Mouse (Mus musculus) liver, embryonic 15.5 days (tissue): ENCODE data around the gene Iqsec2. TPM values are rescaled to one million over a fixed set of nuclear protein-coding genes. Genes with fewer than 3 reads are reported as not detected.

Experiments used
- ATAC-seq: fragments of 200-750 bp; cut with Nextera tagmentation; 2 replicates; pipeline ENCODE4 v1.8.0; 2017; ENCODE audit warnings: moderate number of reproducible peaks, mild to moderate bottlenecking, moderate library complexity; ENCODE audit not compliant: insufficient read depth
- H3K27ac ChIP-seq: fragments of 300-500 bp; sonication (generic); replicated peaks from 2 replicates; pipeline ENCODE4 v1.5.1; 2015; ENCODE audit warnings: mild to moderate bottlenecking, inconsistent platforms
- H3K27me3 ChIP-seq: fragments of 300-500 bp; sonication (generic); 2 replicates; pipeline ENCODE4 v1.6.1; 2015; ENCODE audit warnings: mild to moderate bottlenecking, inconsistent platforms
- H3K36me3 ChIP-seq: fragments of 300-500 bp; sonication (generic); replicated peaks from 2 replicates; pipeline ENCODE4 v1.6.1; 2015; ENCODE audit warnings: moderate library complexity, mild to moderate bottlenecking, inconsistent platforms
- H3K4me1 ChIP-seq: fragments of 300-500 bp; sonication (generic); replicated peaks from 2 replicates; pipeline ENCODE4 v1.6.1; 2015; ENCODE audit warnings: inconsistent platforms
- H3K4me2 ChIP-seq: fragments of 300-500 bp; sonication (generic); 2 replicates; pipeline ENCODE4 v1.6.1; 2015; ENCODE audit warnings: moderate library complexity, mild to moderate bottlenecking, inconsistent platforms
- H3K4me3 ChIP-seq: fragments of 300-500 bp; sonication (generic); replicated peaks from 2 replicates; pipeline ENCODE4 v1.5.1; 2015; ENCODE audit warnings: mild to moderate bottlenecking, inconsistent platforms
- H3K9ac ChIP-seq: fragments of 300-500 bp; sonication (generic); 2 replicates; pipeline ENCODE4 v1.6.1; 2015; ENCODE audit warnings: moderate library complexity, mild to moderate bottlenecking, inconsistent platforms
- H3K9me3 ChIP-seq: fragments of 300-500 bp; sonication (generic); replicated peaks from 2 replicates; pipeline ENCODE4 v1.6.1; 2016; ENCODE audit warnings: inconsistent platforms
- WGBS: fragments of 180-500 bp; shearing (Covaris S2); methylation state at CpG from one replicate; pipeline ENCODE4 v1.1.7; 2015; ENCODE audit warnings: mixed read lengths; ENCODE audit not compliant: insufficient replicate concordance; 5-methylcytosine and 5-hydroxymethylcytosine counted together
- polyA plus RNA-seq: library from polyadenylated mRNA; unstranded; fragments of >200 nt; fragmentation: Nextera tagmentation; extraction: Ambion mirVana; gene quantifications from 2 replicates; pipeline ENCODE4 v1.2.1, GENCODE M21; 2015

Iqsec2 gene
- polyA plus RNA-seq, 1 experiment from 2014 or later: 1.2 TPM

DNA sequence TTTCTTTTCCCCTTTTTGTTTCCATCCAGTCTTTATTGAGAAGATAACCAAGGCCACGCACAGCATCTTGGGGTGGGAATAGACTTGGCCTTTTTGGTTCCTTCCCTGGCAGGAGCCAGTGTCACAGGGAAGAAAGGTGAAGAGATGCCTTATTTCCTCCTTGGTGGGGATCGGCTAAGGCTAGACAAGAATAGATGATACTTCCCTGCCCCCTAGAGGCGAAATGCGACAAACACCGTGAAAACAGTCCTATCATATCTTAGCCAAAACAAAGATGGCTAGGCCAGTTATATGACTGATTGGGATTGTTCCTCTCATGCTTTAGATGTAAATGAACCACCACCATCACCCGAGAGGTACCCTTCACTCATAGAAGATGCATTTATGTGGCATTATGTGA, 7.6 kb downstream of the Iqsec2 start:
- H3K9me3 ChIP-seq: no peaks in the 10 kb centered on the region
- ATAC-seq: no peak
- no peak overlapping the region for H3K4me2 ChIP-seq
- no peak overlapping the region for H3K27ac ChIP-seq
- no peak overlapping the region for H3K9ac ChIP-seq
- H3K36me3 ChIP-seq: no peaks in the 10 kb centered on the region
- no peak overlapping the region for H3K4me3 ChIP-seq
- peaks cover 23% of the 10 kb centered on the region for H3K27me3 ChIP-seq
- no peaks in the 10 kb centered on the region for H3K4me1 ChIP-seq
- 8% methylated on average over 6 of the region's 6 CpGs for WGBS

DNA sequence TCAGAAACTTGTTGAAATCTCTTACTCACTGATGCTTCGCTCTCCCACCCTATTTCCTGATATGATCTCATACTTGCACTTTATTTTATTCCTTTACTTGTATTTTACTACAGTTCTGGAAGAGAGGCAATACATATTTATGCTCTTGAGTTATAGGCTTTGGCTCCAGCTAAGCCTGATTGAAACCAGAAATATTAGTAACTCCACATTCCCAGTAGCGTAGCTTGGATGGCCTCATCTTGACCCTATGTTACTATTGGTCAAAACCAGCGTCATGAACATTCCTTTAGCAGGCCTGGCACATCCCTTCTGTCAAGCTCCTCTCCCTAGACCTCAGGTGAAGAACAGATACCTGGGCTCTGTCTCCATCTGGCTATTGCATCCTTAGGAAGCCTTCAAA, 14.2 kb downstream of the Iqsec2 start:
- H3K4me2 ChIP-seq: no peak overlapping the region
- H3K9me3 ChIP-seq: no peaks in the 10 kb centered on the region
- ATAC-seq: no peak
- WGBS: 60% methylated on average over 3 of the region's 3 CpGs
- H3K27me3 ChIP-seq: peaks cover 17% of the 10 kb centered on the region; the same call in 1 of the 2 replicates
- H3K9ac ChIP-seq: no peak overlapping the region
- no peaks in the 10 kb centered on the region for H3K4me1 ChIP-seq
- no peak overlapping the region for H3K4me3 ChIP-seq
- H3K36me3 ChIP-seq: no peaks in the 10 kb centered on the region
- no peak overlapping the region for H3K27ac ChIP-seq

DNA sequence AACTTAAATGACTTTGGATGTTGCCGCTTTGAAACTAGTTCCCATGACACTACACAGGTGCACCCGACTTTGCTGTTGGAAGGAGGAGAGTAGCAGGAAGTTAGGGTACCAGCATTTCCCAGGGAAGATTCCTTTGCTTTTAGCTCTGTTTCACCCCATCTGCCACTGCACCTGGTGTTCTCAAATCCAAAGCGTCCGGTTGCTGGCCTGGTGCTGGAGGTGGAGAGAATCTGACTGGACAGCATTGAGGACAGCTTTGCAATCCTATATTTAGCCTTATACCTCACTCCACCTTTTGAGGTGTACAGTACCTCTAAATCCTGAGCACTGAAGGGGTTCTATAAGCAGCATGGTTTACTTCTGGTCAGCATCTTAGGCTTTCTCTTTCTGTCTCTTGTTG, 17.3 kb downstream of the Iqsec2 start:
- no peaks in the 10 kb centered on the region for H3K4me1 ChIP-seq
- 75% methylated on average over 4 of the region's 4 CpGs for WGBS

DNA sequence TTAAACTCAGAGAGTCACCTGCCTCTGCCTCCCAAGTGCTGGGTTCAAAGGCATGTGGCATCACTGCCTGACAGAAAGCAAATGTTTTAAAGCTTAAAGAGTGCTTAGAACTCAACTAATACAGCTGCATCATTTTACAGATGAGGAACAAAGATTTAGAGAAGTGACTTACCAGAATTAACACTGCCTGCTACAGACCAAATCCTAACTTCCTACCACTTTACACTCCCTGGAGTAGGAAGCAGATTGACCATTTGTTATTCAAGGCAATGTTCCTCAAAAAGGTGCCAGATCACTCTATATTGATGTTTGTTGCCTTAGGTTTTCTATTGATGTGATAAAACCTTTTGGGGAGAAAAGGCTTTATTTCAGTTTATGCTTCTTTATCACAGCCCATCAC, 20.0 kb downstream of the Iqsec2 start:
- H3K4me3 ChIP-seq: no peak overlapping the region
- no peaks in the 10 kb centered on the region for H3K4me1 ChIP-seq
- peaks cover 27% of the 10 kb centered on the region for H3K27me3 ChIP-seq
- no peak overlapping the region for H3K27ac ChIP-seq
- no peak overlapping the region for H3K4me2 ChIP-seq
- no peaks in the 10 kb centered on the region for H3K36me3 ChIP-seq
- ATAC-seq: no peak
- H3K9ac ChIP-seq: no peak overlapping the region
- no peaks in the 10 kb centered on the region for H3K9me3 ChIP-seq

More for the DNA sequence above, 17.3 kb downstream of the Iqsec2 start:
- no peak overlapping the region for H3K27ac ChIP-seq
- H3K36me3 ChIP-seq: no peaks in the 10 kb centered on the region
- no peak overlapping the region for H3K9ac ChIP-seq
- H3K4me2 ChIP-seq: no peak overlapping the region
- ATAC-seq: no peak
- H3K9me3 ChIP-seq: no peaks in the 10 kb centered on the region
- H3K4me3 ChIP-seq: no peak overlapping the region
- H3K27me3 ChIP-seq: peaks cover 19% of the 10 kb centered on the region; the same call in 1 of the 2 replicates

DNA sequence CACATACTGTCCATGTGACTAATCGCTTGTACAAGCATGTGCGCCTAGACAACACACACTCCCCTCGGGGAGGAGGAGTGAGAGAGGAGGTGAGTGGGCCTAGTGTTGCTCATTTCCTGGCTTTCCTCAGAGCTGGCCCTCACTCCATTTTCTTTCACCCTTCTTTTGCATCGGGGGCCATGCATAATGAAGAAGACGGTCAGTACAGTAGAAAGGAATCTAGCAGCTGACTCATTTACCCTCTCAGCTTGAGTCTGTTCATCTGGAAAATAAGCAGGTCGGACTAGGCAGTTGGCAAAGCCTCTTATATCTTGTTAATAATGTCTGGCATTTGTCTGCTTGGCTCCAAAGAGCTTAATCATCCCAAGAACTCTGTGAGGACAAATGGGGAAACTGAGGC, 22.1 kb downstream of the Iqsec2 start:
- H3K9me3 ChIP-seq: no peaks in the 10 kb centered on the region
- peaks cover 23% of the 10 kb centered on the region for H3K27me3 ChIP-seq
- no peak for ATAC-seq
- no peak overlapping the region for H3K4me3 ChIP-seq
- whole genome bisulfite sequencing: 61% methylated on average over 6 of the region's 6 CpGs
- H3K4me1 ChIP-seq: no peaks in the 10 kb centered on the region
- H3K4me2 ChIP-seq: no peak overlapping the region
- no peaks in the 10 kb centered on the region for H3K36me3 ChIP-seq
- no peak overlapping the region for H3K9ac ChIP-seq
- no peak overlapping the region for H3K27ac ChIP-seq

DNA sequence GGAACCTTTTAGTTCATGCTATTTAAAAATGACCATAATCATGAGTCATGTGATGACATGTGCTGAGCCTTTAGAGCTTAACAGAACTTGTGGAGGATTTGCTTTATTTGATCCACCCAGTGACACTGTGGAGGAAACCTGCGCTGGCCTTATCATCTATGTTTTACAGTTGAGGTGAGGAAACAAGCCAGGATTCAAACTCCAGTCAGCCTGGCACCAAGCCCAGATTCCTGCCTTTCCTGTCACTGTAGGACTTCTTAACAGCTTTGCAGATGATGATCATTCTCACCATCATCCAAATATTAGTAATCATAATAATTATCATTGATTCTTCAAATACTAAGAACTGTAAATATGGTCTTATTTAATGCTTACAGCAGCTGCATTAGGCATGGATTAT, 24.5 kb downstream of the Iqsec2 start:
- ATAC-seq: no peak

DNA sequence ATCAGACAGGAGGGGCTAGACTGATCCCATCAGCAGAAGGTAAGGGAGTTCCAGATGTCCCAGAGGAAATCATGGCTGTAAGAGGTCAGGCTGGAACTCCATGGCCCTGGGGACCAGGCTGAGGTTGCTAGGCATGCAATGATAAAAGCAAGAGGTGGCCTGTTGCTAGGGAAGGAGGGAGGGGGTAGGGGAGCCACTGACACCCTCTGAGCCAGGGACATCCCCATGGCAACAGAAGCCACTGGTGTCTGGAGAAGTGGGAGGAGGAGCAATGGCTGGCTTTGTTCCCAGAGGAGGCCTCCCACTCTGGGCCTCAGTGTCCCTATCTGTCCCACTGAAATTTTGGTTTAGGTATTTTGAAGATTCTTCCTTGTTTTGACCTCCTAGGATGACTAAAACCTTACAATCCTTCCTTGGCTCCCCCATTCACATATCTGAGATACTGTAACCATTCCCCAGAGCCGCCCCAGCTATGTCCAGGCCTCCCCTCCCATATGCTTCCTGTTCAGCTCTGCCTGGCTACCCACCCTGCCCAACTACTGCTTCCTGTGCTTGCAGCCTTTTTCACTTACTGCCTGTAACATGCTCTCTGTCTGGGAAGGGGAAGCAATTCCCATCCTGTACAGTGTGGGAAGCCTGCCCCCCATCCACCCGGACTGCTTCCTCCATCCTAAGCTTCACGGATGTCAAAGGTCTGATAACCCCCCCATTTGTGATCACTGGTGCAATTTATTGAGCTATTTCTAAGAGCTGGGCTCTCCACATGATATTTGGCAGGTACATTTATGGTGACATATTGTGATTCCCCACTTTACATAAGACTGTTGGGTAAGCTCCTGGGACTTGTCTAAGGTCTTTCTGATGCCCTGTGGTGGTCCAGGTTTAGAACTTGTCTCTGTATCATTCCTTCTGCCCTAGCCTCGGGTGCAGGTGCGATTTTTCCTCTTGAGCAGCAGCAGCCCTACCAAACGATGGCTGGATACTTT, 27.3 kb downstream of the Iqsec2 start:
- Histone ChIP-seq H3K4me3 (no peak overlapping the region), H3K27me3 (peaks cover 20% of the 10 kb centered on the region), H3K27ac (no peak overlapping the region), H3K36me3 (no peaks in the 10 kb centered on the region), H3K4me2 (no peak overlapping the region), H3K4me1 (no peaks in the 10 kb centered on the region), H3K9ac (no peak overlapping the region), H3K9me3 (no peaks in the 10 kb centered on the region)
- no peak for ATAC-seq
- WGBS: 35% methylated on average over 6 of the region's 6 CpGs

More for the DNA sequence above, 24.5 kb downstream of the Iqsec2 start:
- no peak overlapping the region for H3K27ac ChIP-seq
- no peaks in the 10 kb centered on the region for H3K9me3 ChIP-seq
- peaks cover 26% of the 10 kb centered on the region for H3K27me3 ChIP-seq
- H3K9ac ChIP-seq: no peak overlapping the region
- no peak overlapping the region for H3K4me3 ChIP-seq
- H3K4me2 ChIP-seq: no peak overlapping the region
- no peaks in the 10 kb centered on the region for H3K36me3 ChIP-seq
- H3K4me1 ChIP-seq: no peaks in the 10 kb centered on the region
- 50% methylated on average over 1 of the region's 1 CpGs for WGBS

DNA sequence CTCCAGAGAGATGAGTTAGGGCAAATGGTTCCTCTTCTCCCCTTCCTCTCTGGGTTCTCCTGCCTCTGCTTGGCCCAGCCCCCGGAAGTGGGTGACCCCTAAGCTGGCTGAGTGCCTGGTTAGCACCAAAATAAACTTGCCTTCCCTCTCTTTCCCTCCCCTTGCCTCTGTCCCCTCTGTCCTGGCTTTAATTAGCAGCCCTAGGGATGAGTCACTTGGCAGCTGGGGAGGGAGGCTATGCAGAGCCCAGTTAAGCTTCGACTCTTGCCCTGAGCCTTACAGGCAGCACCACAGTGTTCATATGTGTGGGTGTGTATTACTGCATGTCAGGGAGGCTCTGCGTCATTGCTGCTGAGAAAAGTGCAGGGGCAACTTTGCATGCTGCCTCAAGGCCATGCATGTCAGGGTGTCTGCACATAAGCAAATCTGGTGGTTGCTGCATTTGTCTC, 28.4 kb downstream of the Iqsec2 start:
- no peak overlapping the region for H3K27ac ChIP-seq
- no peaks in the 10 kb centered on the region for H3K4me1 ChIP-seq
- peak; percentile 49; the same call in 1 of the 2 replicates for ATAC-seq
- peaks cover 16% of the 10 kb centered on the region for H3K27me3 ChIP-seq
- no peak overlapping the region for H3K4me3 ChIP-seq
- no peaks in the 10 kb centered on the region for H3K36me3 ChIP-seq
- no peaks in the 10 kb centered on the region for H3K9me3 ChIP-seq
- H3K9ac ChIP-seq: no peak overlapping the region
- 35% methylated on average over 3 of the region's 3 CpGs for WGBS
- H3K4me2 ChIP-seq: no peak overlapping the region

DNA sequence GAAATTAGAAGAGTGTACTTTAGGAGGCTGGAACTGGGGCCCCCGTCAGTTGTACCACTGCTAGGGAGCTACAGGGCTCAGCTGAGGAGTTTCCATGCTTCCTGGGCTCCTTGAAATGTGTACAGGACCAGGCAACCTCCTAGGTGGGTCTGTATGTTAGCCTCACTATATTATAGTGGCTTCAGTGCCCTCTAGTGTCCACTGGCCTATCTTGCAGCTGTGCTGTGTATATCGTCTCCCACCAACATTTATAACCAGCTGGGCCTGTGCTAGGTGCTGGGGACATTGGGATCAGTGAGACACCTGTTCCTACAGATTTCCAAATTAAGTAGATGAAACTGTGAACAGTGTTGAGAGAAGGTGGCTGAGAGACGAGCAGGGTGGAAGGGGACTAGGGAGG, 31.2 kb downstream of the Iqsec2 start:
- Histone ChIP-seq H3K27me3 (peaks cover 13% of the 10 kb centered on the region; the same call in 1 of the 2 replicates), H3K27ac (no peak overlapping the region), H3K4me1 (no peaks in the 10 kb centered on the region), H3K36me3 (no peaks in the 10 kb centered on the region), H3K4me3 (no peak overlapping the region), H3K9ac (no peak overlapping the region), H3K9me3 (no peaks in the 10 kb centered on the region), H3K4me2 (no peak overlapping the region)
- no peak for ATAC-seq
- WGBS: 19% methylated on average over 3 of the region's 3 CpGs

DNA sequence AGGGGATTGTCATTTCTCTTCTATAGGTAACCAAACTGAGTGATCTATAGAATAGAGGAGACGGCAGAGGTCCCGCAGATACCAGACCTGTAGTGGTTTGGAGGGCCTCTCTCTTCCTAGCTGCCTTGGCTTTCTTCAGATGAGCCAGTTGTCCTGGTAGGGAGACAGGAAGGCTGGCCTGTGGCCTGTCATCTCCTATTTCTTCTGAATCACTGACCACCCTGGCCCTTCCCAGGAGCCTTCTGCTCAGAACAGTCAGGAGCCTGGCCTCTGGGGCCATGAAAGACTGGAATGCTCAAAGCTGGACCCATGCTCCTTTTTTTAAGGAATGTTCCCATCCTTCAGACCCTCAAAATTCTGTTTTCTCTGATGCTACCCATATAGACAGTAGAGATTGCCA, 33.8 kb downstream of the Iqsec2 start:
- ATAC-seq: no peak
- H3K4me1 ChIP-seq: no peaks in the 10 kb centered on the region
- H3K27ac ChIP-seq: no peak overlapping the region
- H3K4me2 ChIP-seq: no peak overlapping the region
- no peaks in the 10 kb centered on the region for H3K36me3 ChIP-seq
- H3K9me3 ChIP-seq: no peaks in the 10 kb centered on the region
- 79% methylated on average over 2 of the region's 2 CpGs for WGBS
- H3K4me3 ChIP-seq: no peak overlapping the region
- H3K9ac ChIP-seq: no peak overlapping the region
- peaks cover 6% of the 10 kb centered on the region; the same call in 1 of the 2 replicates for H3K27me3 ChIP-seq

DNA sequence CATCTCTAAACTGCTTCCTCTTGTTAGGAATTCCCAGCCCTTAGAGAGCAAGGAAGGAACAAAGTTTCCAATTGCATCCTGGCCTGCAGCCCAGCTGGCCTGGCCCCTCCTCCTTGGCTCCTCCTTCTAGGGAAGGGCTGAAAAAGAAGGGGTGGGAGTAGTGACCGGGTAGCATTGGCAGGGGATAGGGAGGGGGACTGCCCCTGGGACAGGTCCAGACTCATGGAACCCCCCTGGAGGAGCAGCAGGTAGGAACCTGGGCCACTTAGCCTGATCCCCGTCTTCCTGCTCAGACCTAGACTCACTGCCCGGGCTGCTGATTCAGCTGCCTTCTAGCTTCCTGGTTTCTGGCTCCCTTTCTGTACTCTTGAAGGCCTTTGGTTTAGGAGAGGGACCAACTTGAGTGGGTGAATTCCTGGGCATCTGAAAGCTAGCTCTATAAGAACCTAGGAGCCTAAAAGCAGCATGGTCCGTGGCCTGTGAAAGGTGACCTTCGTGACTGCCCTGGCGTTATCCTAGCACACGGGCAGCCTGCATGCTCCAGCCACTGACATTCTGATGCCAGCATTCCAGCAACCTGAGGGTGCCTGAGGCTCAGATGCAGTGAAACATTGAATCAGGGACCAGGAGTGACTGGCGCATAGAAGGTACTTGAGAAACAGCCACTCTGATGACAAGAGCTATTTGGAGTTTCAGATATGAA, 34.9 kb downstream of the Iqsec2 start:
- H3K4me3 ChIP-seq: peak overlapping the region; percentile 32
- no peaks in the 10 kb centered on the region for H3K4me1 ChIP-seq
- peak; percentile 40; the same call in 1 of the 2 replicates for ATAC-seq
- no peaks in the 10 kb centered on the region for H3K36me3 ChIP-seq
- H3K4me2 ChIP-seq: peak overlapping the region; percentile 38
- no peaks in the 10 kb centered on the region for H3K9me3 ChIP-seq
- WGBS: 56% methylated on average over 7 of the region's 8 CpGs
- peaks cover 6% of the 10 kb centered on the region; the same call in 1 of the 2 replicates for H3K27me3 ChIP-seq
- H3K27ac ChIP-seq: 0 out of 2 replicates have a peak overlapping the region, but pooled peaks have one; percentile 3
- H3K9ac ChIP-seq: no peak overlapping the region
